Mouse (Mus musculus) skeletal muscle tissue, adult 2 months (tissue): Measurements from ENCODE around the gene Zfp146.
"Not testable (repeated sequence)": the region's sequence is repeated elsewhere in the genome, so short reads cannot be mapped to it uniquely, and the experiment has no call there.

Experiments
- DNase-seq: peaks from one replicate; pipeline ENCODE4 v3.0.0-alpha.2; 2012; ENCODE audit warnings: low read depth, low spot score

The Zfp146 gene

GRCm38 (mm10) chr7:30192088-30192487 is 22.5 kb upstream of the Zfp146 start:
- DNase-seq = no peak

- no peak for DNase-seq
Observed at GRCm38 (mm10) chr7:30189116-30189491, 19.6 kb upstream of the Zfp146 start.

GRCm38 (mm10) chr7:30188344-30189115 is 19.0 kb upstream of the Zfp146 start:
- DNase-seq = no peak

- DNase-seq = no peak
Observed at GRCm38 (mm10) chr7:30184641-30185348, 15.2 kb upstream of the Zfp146 start.

- peak; percentile 97 for DNase-seq
Observed at GRCm38 (mm10) chr7:30183879-30184289, 14.3 kb upstream of the Zfp146 start, which contains the start of gene Cox7a1. TSS of gene Cox7a1 (plus strand) at chr7:30184144.

- not testable (repeated sequence) for DNase-seq
Observed at GRCm38 (mm10) chr7:30183189-30183588, 13.6 kb upstream of the Zfp146 start.

- DNase-seq = not testable (repeated sequence)
Observed at GRCm38 (mm10) chr7:30181929-30182328, 12.4 kb upstream of the Zfp146 start.

GRCm38 (mm10) chr7:30181308-30181707 is 11.8 kb upstream of the Zfp146 start:
- DNase-seq = peak; percentile 73

- no peak for DNase-seq
Observed at GRCm38 (mm10) chr7:30178256-30178655, 8.7 kb upstream of the Zfp146 start.

GRCm38 (mm10) chr7:30176474-30176873 is 6.9 kb upstream of the Zfp146 start:
- DNase-seq = no peak

- DNase-seq = no peak
Observed at GRCm38 (mm10) chr7:30170283-30170951, 867 bp upstream of the Zfp146 start.

- DNase-seq = no peak
Observed at GRCm38 (mm10) chr7:30168914-30169582, 502 bp downstream of the Zfp146 start.

- no peak for DNase-seq
Observed at GRCm38 (mm10) chr7:30164745-30165144, 4.8 kb downstream of the Zfp146 start.

- DNase-seq = no peak
Observed at GRCm38 (mm10) chr7:30163113-30163512, 6.4 kb downstream of the Zfp146 start.

GRCm38 (mm10) chr7:30155507-30155906 is 14.0 kb downstream of the Zfp146 start:
- DNase-seq = no peak

- no peak for DNase-seq
Observed at GRCm38 (mm10) chr7:30154040-30154439, 15.5 kb downstream of the Zfp146 start.

- no peak for DNase-seq
Observed at GRCm38 (mm10) chr7:30147011-30147410, 22.5 kb downstream of the Zfp146 start.

- peak; percentile 15 for DNase-seq
Observed at GRCm38 (mm10) chr7:30143555-30144209, 25.9 kb downstream of the Zfp146 start.

GRCm38 (mm10) chr7:30143170-30143554 is 26.4 kb downstream of the Zfp146 start:
- no peak for DNase-seq

GRCm38 (mm10) chr7:30136826-30137225 is 32.7 kb downstream of the Zfp146 start:
- no peak for DNase-seq

GRCm38 (mm10) chr7:30132396-30132795 is 37.2 kb downstream of the Zfp146 start:
- DNase-seq = no peak
